Mouse (Mus musculus): Measurements from ENCODE around the gene Myo18b. TPM values are rescaled to one million over a fixed set of nuclear protein-coding genes. Genes with fewer than 3 reads are reported as not detected.
A peak's percentile ranks its signal among the peaks of the same experiment; 100 is the strongest.

Gene Myo18b
- polyA plus RNA-seq, 1 experiment: 36.8 TPM

DNA sequence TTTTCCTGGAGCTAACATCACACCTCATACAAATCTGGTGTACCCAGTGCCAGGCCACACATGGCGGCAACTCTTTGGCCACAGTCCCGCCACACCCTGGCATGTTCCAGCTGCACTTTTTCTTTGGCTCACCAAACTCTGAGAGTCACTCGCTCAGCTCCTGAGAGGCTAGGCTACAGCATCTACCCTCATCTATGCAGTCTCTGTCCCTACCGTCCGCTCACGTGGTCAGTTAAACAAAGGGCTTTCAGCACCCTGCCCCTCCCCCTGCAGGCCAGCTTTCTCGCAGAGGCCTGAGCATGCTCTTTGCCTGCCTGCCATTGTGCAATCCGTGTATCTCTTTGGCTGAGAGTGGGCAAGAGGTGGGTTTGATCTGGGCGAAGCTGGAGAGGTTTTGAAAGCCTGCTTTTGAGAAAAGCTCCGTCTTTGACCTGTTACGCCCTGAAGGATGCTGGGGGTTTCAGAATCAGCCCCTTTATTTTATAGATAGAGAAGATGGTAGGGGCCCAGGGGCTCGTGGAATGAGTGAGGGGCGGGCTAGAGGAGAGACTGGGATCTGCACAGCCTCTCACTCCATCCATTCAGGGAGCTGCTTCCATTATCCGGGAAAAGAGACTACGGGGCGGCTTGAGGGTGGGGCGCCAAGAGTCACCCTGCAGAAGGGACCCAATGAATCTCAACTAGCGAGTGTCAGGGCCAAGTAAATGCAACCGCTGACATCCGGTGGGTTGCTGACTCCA is 252.5 kb downstream of the Myo18b start:
- H3K4me1 ChIP-seq (ENCODE audit: control insufficient read depth, insufficient read depth, low read length): peaks cover 17% of the 10 kb centered on the region
- no peak for TF ChIP-seq CTCF (IDR thresholded peaks at IDR 0.05; ENCODE audit: control insufficient read depth, insufficient read depth, insufficient replicate concordance, low read depth, low read length)
- TF ChIP-seq POLR2A (IDR thresholded peaks at IDR 0.05; ENCODE audit: control insufficient read depth, low read depth, low read length): no peak
- H3K27ac ChIP-seq (ENCODE audit: control insufficient read depth, insufficient read depth, low read depth, low read length): no peak overlapping the region
- no peaks in the 10 kb centered on the region for H3K36me3 ChIP-seq (ENCODE audit: control insufficient read depth, insufficient read depth, low read length)
- H3K4me3 ChIP-seq (ENCODE audit: control insufficient read depth, low read depth, low read length): peak overlapping the region; percentile 14; the same call in 1 of the 2 replicates
- no peaks in the 10 kb centered on the region for H3K27me3 ChIP-seq (ENCODE audit: control insufficient read depth, insufficient read depth, low read length)

DNA sequence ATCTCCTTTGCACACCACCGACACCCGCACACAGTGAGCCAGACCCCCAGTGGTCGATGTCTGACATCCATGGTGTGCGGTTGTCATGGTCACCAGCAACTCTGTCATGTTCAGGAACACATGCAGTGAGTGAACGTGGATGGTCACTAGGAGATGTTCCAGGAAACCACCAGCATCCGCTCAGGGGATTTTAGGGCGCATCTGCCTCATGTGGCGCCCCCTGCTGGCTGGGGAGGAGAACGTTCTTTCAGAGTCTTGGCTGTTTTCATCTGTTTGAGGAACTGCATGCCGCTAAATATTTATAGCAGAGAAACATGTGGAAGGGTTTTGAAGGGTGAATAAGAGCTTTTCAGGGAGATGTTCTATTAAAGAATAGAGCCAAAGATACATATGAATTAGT is 253.4 kb downstream of the Myo18b start:
- Histone ChIP-seq H3K4me1 (ENCODE audit: control insufficient read depth, insufficient read depth, low read length) (peaks cover 17% of the 10 kb centered on the region), H3K27me3 (ENCODE audit: control insufficient read depth, insufficient read depth, low read length) (no peaks in the 10 kb centered on the region), H3K27ac (ENCODE audit: control insufficient read depth, insufficient read depth, low read depth, low read length) (no peak overlapping the region), H3K4me3 (ENCODE audit: control insufficient read depth, low read depth, low read length) (no peak overlapping the region), H3K36me3 (ENCODE audit: control insufficient read depth, insufficient read depth, low read length) (no peaks in the 10 kb centered on the region)
- peak; percentile 89 for TF ChIP-seq CTCF (IDR thresholded peaks at IDR 0.05; ENCODE audit: control insufficient read depth, insufficient read depth, insufficient replicate concordance, low read depth, low read length)
- TF ChIP-seq POLR2A (IDR thresholded peaks at IDR 0.05; ENCODE audit: control insufficient read depth, low read depth, low read length): no peak

DNA sequence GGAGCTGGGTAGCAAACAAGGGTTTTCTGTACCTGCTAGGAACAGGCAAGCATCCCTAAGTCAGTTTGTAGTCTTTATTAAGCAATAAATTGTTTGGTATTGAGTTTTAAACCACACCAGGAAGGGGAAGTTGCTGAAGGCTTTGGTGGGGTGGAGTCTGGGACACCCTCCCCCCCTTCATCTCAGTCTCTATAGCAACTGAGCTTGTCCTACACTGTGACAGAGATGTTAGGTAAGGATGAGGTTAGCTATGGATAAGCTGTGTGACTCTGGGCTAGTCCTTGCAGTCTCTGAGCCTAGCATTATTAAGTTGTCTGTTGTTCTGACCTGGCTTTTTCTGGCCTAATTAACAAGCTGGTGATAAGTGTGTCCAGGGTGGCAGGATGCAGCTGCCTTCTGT is 254.4 kb downstream of the Myo18b start:
- Histone ChIP-seq H3K4me3 (ENCODE audit: control insufficient read depth, low read depth, low read length) (no peak overlapping the region), H3K4me1 (ENCODE audit: control insufficient read depth, insufficient read depth, low read length) (peaks cover 17% of the 10 kb centered on the region), H3K27ac (ENCODE audit: control insufficient read depth, insufficient read depth, low read depth, low read length) (no peak overlapping the region), H3K27me3 (ENCODE audit: control insufficient read depth, insufficient read depth, low read length) (no peaks in the 10 kb centered on the region), H3K36me3 (ENCODE audit: control insufficient read depth, insufficient read depth, low read length) (no peaks in the 10 kb centered on the region)
- TF ChIP-seq CTCF (IDR thresholded peaks at IDR 0.05; ENCODE audit: control insufficient read depth, insufficient read depth, insufficient replicate concordance, low read depth, low read length) (no peak), POLR2A (IDR thresholded peaks at IDR 0.05; ENCODE audit: control insufficient read depth, low read depth, low read length) (no peak)

DNA sequence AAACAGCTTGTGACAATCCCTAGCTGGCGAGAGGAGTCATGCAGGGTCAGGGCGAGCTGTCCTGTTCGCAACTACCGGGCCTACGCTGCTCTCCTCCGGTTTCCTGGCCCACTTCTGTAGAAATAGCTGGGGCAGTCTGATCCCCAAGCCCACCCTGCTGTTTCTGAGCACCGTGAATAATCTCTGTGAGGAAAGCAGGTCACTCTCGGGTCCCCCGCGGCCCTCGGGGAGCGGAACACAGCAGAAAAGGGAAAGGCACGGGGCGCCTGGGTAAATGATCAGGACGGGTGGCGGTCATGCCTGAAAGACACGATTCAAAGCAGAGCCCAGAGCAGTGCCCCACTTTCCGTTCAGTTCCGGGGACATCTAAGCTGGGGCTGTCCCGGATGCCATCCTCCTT is 255.0 kb downstream of the Myo18b start:
- no peaks in the 10 kb centered on the region for H3K27me3 ChIP-seq (ENCODE audit: control insufficient read depth, insufficient read depth, low read length)
- peak overlapping the region; percentile 77 for H3K4me3 ChIP-seq (ENCODE audit: control insufficient read depth, low read depth, low read length)
- no peaks in the 10 kb centered on the region for H3K36me3 ChIP-seq (ENCODE audit: control insufficient read depth, insufficient read depth, low read length)
- TF ChIP-seq POLR2A (IDR thresholded peaks at IDR 0.05; ENCODE audit: control insufficient read depth, low read depth, low read length) (no peak), CTCF (IDR thresholded peaks at IDR 0.05; ENCODE audit: control insufficient read depth, insufficient read depth, insufficient replicate concordance, low read depth, low read length) (no peak)
- peaks cover 17% of the 10 kb centered on the region for H3K4me1 ChIP-seq (ENCODE audit: control insufficient read depth, insufficient read depth, low read length)
- no peak overlapping the region for H3K27ac ChIP-seq (ENCODE audit: control insufficient read depth, insufficient read depth, low read depth, low read length)

DNA sequence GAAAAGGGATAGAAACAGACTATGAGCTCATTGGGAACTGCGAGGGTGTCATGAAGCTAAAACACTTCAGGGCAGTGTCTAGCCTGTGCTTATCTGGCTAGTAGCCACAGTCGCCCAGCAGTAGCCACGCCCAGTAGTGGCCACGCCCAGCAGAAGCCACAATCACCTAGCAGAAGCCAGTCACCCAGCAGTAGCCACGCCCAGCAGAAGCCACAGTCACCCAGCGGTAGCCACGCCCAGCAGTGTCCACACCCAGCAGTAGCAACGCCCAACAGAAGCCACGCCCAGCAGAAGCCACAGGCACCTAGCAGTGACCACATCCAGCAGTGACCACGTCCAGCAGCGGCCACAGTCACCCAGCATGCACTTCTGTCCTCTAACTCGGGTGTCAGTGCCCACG is 255.5 kb downstream of the Myo18b start:
- Histone ChIP-seq H3K27me3 (ENCODE audit: control insufficient read depth, insufficient read depth, low read length) (no peaks in the 10 kb centered on the region), H3K4me1 (ENCODE audit: control insufficient read depth, insufficient read depth, low read length) (peaks cover 17% of the 10 kb centered on the region), H3K27ac (ENCODE audit: control insufficient read depth, insufficient read depth, low read depth, low read length) (no peak overlapping the region), H3K4me3 (ENCODE audit: control insufficient read depth, low read depth, low read length) (peak overlapping the region; percentile 77), H3K36me3 (ENCODE audit: control insufficient read depth, insufficient read depth, low read length) (no peaks in the 10 kb centered on the region)
- TF ChIP-seq CTCF (IDR thresholded peaks at IDR 0.05; ENCODE audit: control insufficient read depth, insufficient read depth, insufficient replicate concordance, low read depth, low read length): no peak
- peak; percentile 74; the same call in 1 of the 2 replicates for TF ChIP-seq POLR2A (IDR thresholded peaks at IDR 0.05; ENCODE audit: control insufficient read depth, low read depth, low read length)

Other genes starting within 250 kb of the Myo18b start
- gene Grk3, start 119.4 kb upstream of the Myo18b start, polyA plus RNA-seq (2012; rRNA removed): 15.3 and 15.8 TPM in 2 replicates
- not detected in 2 replicates for gene Crybb2, start 173.8 kb upstream of the Myo18b start, polyA plus RNA-seq (2012; rRNA removed)
- 0.41 and 0.84 TPM in 2 replicates for gene Crybb3, start 185.2 kb upstream of the Myo18b start, polyA plus RNA-seq (2012; rRNA removed)